Mouse (Mus musculus) NIH3T3 (cell line): Measurements from ENCODE around the gene Fkrp.

Experiments used
- DNase-seq: peaks from one replicate; pipeline ENCODE4 v3.0.0-alpha.2; 2012; ENCODE audit warnings: low read depth

The Fkrp gene

GRCm38 (mm10) chr7:16830449-16830848 lies 13.9 kb upstream of the Fkrp start:
- DNase-seq: no peak

GRCm38 (mm10) chr7:16827274-16827673 lies 10.7 kb upstream of the Fkrp start:
- DNase-seq: no peak

- no peak for DNase-seq
Measured at GRCm38 (mm10) chr7:16826571-16826970, 10.0 kb upstream of the Fkrp start.

GRCm38 (mm10) chr7:16825785-16826184 lies 9.3 kb upstream of the Fkrp start:
- DNase-seq: peak; percentile 42

- DNase-seq: no peak
Measured at GRCm38 (mm10) chr7:16823734-16824133, 7.2 kb upstream of the Fkrp start.

GRCm38 (mm10) chr7:16821669-16822101 lies 5.2 kb upstream of the Fkrp start:
- no peak for DNase-seq

- no peak for DNase-seq
Measured at GRCm38 (mm10) chr7:16821091-16821490, 4.6 kb upstream of the Fkrp start.

GRCm38 (mm10) chr7:16820271-16820763 lies 3.8 kb upstream of the Fkrp start:
- no peak for DNase-seq

GRCm38 (mm10) chr7:16819794-16820193 lies 3.3 kb upstream of the Fkrp start:
- no peak for DNase-seq

- peak; percentile 24 for DNase-seq
Measured at GRCm38 (mm10) chr7:16817693-16818092, 1.2 kb upstream of the Fkrp start.

- peak; percentile 93 for DNase-seq
Measured at GRCm38 (mm10) chr7:16816078-16816474, 456 bp downstream of the Fkrp start.

- DNase-seq: peak; percentile 76
Measured at GRCm38 (mm10) chr7:16815351-16815941, 1.1 kb downstream of the Fkrp start, which contains the start of gene Strn4. Gene Strn4, plus strand, starts transcription at chr7:16815889.

GRCm38 (mm10) chr7:16812505-16812904 lies 4.0 kb downstream of the Fkrp start:
- DNase-seq: peak; percentile 41

- DNase-seq: no peak
Measured at GRCm38 (mm10) chr7:16811649-16812070, 4.9 kb downstream of the Fkrp start.

GRCm38 (mm10) chr7:16810920-16811648 lies 5.4 kb downstream of the Fkrp start:
- DNase-seq: no peak

- no peak for DNase-seq
Measured at GRCm38 (mm10) chr7:16810399-16810919, 6.1 kb downstream of the Fkrp start.

- DNase-seq: peak; percentile 67
Measured at GRCm38 (mm10) chr7:16809739-16810138, 6.8 kb downstream of the Fkrp start.

GRCm38 (mm10) chr7:16808647-16809046 lies 7.9 kb downstream of the Fkrp start:
- DNase-seq: no peak

GRCm38 (mm10) chr7:16807936-16808335 lies 8.6 kb downstream of the Fkrp start:
- peak; percentile 22 for DNase-seq

- peak; percentile 68 for DNase-seq
Measured at GRCm38 (mm10) chr7:16804409-16805028, 12.0 kb downstream of the Fkrp start.

- DNase-seq: no peak
Measured at GRCm38 (mm10) chr7:16794886-16795285, 21.6 kb downstream of the Fkrp start.

GRCm38 (mm10) chr7:16793010-16793725 lies 23.4 kb downstream of the Fkrp start:
- DNase-seq: no peak
